Mouse (Mus musculus) induced T-regulatory cell, adult 2 months (primary cell): Measurements from ENCODE around the gene Prss42.

Source experiments
- DNase-seq: peaks from one replicate; pipeline ENCODE4 v3.0.0-alpha.2; 2012; ENCODE audit warnings: low read depth

Gene Prss42

GRCm38 (mm10) chr9:110797866-110798265 lies at the start of gene Prss42:
Prss42 (plus strand) TSS chr9:110798166.
- no peak for DNase-seq

GRCm38 (mm10) chr9:110748451-110748850 lies 49.5 kb upstream of the Prss42 start:
- DNase-seq = no peak

- DNase-seq = no peak
These were observed 47.4 kb upstream of the Prss42 start for GRCm38 (mm10) chr9:110750404-110751187.

GRCm38 (mm10) chr9:110751412-110751811 lies 46.6 kb upstream of the Prss42 start:
- DNase-seq = no peak

- no peak for DNase-seq
These were observed 45.0 kb upstream of the Prss42 start for GRCm38 (mm10) chr9:110752917-110753435.

DNA sequence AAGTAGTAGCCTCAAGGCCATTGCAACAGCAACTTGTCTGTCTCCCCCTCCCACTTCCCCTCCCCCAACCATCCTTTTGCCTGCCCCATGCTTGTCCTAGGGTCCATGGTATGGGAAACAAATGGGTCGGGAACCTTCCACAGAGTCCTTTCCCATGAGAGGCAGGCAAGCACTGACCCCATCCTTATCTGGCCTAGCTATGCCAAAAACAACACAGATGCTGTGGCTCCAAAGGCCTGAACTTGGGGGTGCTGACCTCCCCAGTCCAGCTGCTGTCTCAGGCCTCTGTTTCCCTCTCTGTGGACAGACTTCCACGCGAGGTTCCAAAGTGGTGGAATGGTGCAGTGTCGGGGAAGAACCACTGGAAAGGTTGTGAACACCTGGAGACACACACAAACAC lies 44.2 kb upstream of the Prss42 start:
- DNase-seq = no peak

GRCm38 (mm10) chr9:110757816-110758215 lies 40.1 kb upstream of the Prss42 start:
- no peak for DNase-seq

DNA sequence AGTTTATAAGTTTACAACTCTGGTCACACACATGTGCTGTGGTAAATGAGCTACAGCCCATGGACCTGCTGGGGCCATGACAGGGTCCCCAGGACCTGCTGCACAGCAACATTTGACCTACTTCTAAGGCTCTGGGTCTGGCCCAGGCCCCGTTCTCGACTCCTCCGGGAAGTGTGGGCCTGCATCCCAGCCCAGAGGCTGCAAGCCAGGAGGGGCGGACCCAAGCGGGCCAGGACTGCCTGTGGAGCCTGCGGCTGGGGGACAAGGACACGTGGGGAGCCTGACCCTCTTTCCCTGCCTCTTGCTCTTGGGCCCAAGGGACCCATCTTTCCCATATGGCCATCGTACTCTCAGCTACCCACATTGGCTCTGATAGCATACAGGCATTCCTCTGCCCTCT lies 39.4 kb upstream of the Prss42 start:
- no peak for DNase-seq

- DNase-seq = peak; percentile 47
These were observed 38.7 kb upstream of the Prss42 start for GRCm38 (mm10) chr9:110759265-110759664.

DNA sequence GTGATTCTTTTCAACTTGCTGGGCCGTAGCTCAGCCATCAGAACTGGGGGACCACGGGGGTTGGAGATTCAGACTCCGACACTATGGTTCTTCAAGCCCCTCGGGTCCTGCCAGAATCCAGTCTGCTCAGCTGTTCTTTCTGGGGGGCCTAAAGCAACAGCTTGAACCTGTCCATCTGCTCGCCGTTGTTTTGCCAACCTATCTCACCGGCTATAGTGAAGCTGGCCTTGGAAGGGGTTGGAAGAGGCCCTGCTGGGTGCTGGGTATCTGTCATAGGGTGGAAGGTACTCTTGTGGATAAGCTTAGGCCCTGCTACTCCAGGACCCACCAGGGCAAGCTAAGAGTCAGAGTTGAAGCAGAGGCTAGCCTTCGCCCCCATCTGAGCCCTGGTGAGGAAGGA lies 37.1 kb upstream of the Prss42 start:
- DNase-seq = no peak

- DNase-seq = no peak
These were observed 35.2 kb upstream of the Prss42 start for GRCm38 (mm10) chr9:110762763-110763162.

DNA sequence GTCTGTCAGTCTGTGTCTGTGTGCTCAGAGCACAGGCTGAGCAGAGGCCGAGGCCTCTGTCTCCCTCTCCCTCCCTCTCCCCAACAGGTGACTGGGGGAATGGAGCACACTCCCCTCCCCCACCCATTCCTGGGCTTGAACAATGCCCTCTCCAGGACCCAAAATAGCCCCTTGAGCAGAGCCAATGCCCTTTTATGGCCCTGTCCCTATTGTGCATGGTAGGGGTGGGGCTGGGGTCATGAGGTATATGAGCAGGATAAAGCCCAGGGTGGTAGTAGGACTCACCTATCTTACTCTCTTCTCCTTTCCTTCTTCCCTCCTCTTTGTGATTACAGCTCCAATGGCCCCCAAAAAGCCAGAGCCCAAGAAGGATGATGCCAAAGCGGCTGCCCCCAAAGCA lies 34.6 kb upstream of the Prss42 start:
- no peak for DNase-seq

GRCm38 (mm10) chr9:110772336-110772735 lies 25.6 kb upstream of the Prss42 start:
- DNase-seq = no peak

DNA sequence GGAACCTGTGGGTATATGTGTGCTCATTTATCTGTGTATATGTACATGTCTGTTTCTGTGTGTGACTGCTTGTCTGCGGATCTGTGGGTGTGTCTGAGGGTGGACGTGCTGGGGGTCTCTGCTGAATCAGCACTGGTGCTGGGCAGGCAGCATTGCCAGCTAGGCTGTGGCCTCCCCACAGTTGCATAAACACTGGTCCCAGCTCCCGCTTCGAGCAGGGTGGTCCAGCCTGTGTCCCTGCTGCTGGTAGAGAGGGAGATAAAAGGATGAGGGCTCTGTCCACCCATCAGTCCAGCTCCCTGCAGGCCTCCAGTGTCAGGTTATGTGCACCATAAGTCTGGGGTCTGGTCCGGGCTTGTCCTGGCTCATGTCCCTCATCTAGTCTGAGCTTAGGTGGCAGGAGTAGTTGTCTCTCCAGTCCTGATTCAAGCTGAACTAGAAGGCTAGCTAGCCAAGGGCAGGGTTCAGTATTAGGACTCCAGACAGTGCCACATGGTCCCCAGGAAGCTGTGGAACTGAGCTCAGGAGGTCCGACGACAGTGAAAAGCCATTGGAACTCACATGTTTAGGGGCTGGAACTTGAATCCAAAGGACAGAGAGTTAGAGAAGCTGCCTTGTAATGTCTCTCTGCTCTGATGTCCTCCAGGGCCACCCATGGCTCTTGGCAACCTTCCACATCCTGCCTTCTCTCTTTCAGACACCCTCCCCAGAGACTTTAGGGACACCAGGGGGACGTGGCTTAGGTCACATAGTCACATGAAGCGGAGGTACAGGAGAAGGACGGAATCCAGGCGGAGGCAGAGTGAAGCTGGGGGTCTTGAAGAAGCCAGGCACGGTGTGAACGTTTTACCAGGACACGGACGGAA lies 23.3 kb upstream of the Prss42 start:
- DNase-seq = no peak

DNA sequence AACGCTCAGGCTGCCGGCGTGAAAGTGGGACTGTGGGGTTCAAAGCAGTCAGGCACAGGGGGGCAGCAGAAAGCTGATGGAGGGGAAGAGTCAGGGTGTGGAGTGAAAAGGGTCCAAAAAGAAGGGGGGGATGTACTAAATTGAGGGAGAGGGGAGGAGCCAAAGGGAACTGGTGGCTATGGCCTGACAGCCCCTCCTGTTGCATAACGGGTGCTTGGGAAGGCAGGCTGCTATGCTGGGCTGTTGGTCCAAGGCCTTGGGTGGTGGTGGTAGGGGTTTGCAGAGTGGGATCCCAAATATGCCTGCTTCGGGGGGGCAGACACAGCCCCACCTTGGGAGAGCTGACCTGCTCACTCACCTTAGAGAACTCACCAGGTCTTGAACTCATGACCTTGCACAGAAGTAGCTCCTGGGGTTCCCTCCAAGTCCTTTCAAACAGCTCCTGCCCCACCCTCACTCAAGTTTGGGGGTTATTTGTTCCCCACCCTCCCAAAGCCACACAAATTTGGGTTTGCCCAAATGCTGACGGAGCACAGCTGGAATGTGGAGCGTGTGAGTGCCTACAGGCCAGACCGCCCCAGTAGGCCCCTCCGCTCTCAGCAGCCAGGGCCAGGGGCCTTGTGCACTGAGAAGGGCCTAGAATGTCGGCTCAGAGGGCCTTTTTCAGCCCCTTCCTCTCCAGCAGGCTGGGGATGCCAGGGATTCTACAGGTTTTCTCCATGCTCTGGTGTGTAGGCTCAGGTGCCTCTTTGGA lies 22.5 kb upstream of the Prss42 start:
- no peak for DNase-seq

- DNase-seq = no peak
These were observed 19.9 kb upstream of the Prss42 start for GRCm38 (mm10) chr9:110778100-110778499.

DNA sequence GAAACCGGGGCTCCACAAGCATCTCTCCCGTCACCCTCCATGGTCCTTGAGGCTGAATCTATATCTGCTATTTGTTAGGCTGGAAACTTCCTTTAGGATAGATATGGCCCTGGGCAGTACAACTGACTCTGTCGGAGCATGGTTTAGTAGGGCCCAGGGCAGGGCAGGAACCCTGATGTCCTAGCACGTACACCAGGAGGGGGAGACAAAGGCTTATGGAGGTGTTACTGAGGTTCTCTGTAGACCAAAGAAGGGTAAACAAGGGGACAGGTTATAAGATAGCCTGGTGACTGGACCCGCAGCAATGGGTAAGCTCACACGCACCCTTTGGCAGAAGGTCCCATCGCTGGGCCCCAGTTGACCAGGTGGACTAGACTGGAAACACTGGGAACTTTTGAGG lies 19.4 kb upstream of the Prss42 start:
- no peak for DNase-seq

DNA sequence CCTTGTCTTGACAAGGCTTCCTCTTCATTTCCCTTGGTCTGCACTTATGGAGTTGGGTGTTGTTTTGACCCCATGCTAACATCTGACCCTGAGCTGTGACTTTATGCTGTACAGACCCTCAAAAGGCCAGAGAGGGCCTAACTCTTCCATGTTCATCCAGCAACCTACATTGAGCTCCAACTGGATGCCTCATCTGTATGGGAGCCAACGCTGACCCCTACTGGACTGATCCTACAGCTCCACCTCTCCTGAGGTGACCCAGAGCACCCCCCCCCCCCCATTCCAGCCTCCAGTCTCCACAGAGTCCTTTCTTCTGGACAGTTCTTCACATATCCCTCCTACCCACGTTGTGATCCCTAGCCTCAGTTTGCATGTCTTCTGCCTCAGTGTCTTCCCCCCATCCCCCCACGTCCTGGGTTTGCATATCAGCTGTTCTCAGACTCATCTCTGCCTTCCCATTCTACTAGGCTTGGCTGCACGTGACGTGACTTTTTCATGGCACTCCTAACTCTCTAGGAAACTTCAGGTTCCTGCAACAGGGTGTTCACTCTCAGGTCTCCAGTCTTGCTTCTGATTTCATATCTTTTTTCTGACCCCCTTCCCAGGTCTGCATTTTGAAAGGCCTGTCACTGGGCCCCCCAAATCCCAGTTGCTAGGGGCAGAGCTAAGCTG lies 18.6 kb upstream of the Prss42 start:
- peak; percentile 25 for DNase-seq

GRCm38 (mm10) chr9:110781256-110781721 lies 16.7 kb upstream of the Prss42 start:
- DNase-seq = peak; percentile 91

DNA sequence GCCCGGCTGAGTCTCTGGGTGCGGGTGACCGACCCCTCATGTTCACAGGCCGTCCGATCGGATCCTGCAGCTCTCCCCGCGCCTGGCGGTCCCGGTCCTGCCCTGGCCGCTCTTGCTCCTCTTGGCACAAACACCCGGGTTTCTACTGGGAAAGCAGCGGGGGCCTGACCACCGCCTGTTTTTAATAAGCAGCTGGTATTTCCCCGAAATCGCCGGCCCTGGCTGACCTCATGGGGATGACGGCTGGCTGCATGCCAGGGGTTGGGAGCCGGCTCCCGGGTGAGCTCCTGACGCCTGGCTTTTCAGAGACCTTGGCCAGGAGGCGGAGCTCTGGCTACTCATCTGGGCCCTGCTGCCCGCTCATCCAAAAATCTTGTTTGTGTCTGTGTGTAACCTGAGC lies 16.2 kb upstream of the Prss42 start:
- no peak for DNase-seq

- DNase-seq = no peak
These were observed 14.4 kb upstream of the Prss42 start for GRCm38 (mm10) chr9:110783611-110784010.

DNA sequence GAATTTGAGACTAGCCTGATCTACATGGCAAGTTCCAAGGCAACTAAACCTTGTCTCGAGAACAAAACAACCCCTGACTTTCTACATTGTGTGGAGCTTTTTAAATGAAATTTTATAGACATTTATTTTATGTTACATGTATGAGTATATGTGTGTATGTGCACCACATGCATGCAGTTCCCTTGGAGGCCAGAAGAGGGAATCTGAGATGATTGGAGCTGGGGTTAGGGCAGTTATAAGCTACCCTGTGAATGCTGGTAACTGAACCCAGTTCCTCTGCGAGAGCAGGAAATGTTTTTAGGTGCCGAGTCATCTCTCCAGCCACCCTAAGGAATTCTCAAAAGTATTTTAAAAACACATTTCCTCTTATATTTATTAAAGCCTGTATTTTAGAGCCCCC lies 9.8 kb upstream of the Prss42 start:
- DNase-seq = no peak
